Mouse (Mus musculus) heart, embryonic 11.5 days (tissue): ENCODE results near the gene Prrx2. TPM values are rescaled to one million over a fixed set of nuclear protein-coding genes. Genes with fewer than 3 reads are reported as not detected.

Source experiments
- ATAC-seq: fragments of 200-750 bp; cut with Nextera tagmentation; replicated peaks from 2 replicates; pipeline ENCODE4 v1.8.0; 2017; ENCODE audit warnings: moderate library complexity; ENCODE audit not compliant: insufficient number of reproducible peaks, low FRiP score, low TSS enrichment
- H3K27ac ChIP-seq: fragments of 300-500 bp; sonication (generic); 2 replicates; pipeline ENCODE4 v1.5.1; 2014; ENCODE audit warnings: mild to moderate bottlenecking, low read depth, low read length
- H3K27me3 ChIP-seq: fragments of 300-500 bp; sonication (generic); 2 replicates; pipeline ENCODE4 v1.6.1; 2014; ENCODE audit warnings: mild to moderate bottlenecking, low read length, mixed read lengths; ENCODE audit not compliant: control insufficient read depth, insufficient read depth
- H3K36me3 ChIP-seq: fragments of 300-500 bp; sonication (generic); 2 replicates; pipeline ENCODE4 v1.6.1; 2014; ENCODE audit warnings: mild to moderate bottlenecking, low read length, moderate library complexity, mixed read lengths; ENCODE audit not compliant: control insufficient read depth, insufficient read depth
- H3K4me1 ChIP-seq: fragments of 300-500 bp; sonication (generic); 2 replicates; pipeline ENCODE4 v1.6.1; 2014; ENCODE audit warnings: low read length; ENCODE audit not compliant: control insufficient read depth, insufficient read depth
- H3K4me2 ChIP-seq: fragments of 300-500 bp; sonication (generic); 2 replicates; pipeline ENCODE4 v1.6.1; 2014; ENCODE audit warnings: mild to moderate bottlenecking, moderate library complexity
- H3K4me3 ChIP-seq: fragments of 300-500 bp; sonication (generic); 2 replicates; pipeline ENCODE4 v1.5.1; 2014; ENCODE audit warnings: low read depth, low read length
- H3K9ac ChIP-seq: fragments of 300-500 bp; sonication (generic); 2 replicates; pipeline ENCODE4 v1.6.1; 2014; ENCODE audit warnings: mild to moderate bottlenecking, low read depth, low read length, moderate library complexity
- H3K9me3 ChIP-seq: fragments of 300-500 bp; sonication (generic); replicated peaks from 2 replicates; pipeline ENCODE4 v1.6.1; 2016; ENCODE audit warnings: low read length; ENCODE audit not compliant: control insufficient read depth
- WGBS: fragments of 180-500 bp; shearing (Covaris S2); extraction: QIAGEN DNeasy Blood & Tissue Kit; methylation state at CpG from one replicate; pipeline ENCODE4 v1.1.7; 2014; ENCODE audit not compliant: insufficient replicate concordance; 5-methylcytosine and 5-hydroxymethylcytosine counted together
- polyA plus RNA-seq: library from polyadenylated mRNA; unstranded; fragments of >200 nt; fragmentation: Nextera tagmentation; extraction: Ambion mirVana; gene quantifications from 2 replicates; pipeline ENCODE4 v1.2.1, GENCODE M21; 2014

Prrx2 gene
- polyA plus RNA-seq, 1 experiment from 2014 or later = 55.8 TPM

DNA sequence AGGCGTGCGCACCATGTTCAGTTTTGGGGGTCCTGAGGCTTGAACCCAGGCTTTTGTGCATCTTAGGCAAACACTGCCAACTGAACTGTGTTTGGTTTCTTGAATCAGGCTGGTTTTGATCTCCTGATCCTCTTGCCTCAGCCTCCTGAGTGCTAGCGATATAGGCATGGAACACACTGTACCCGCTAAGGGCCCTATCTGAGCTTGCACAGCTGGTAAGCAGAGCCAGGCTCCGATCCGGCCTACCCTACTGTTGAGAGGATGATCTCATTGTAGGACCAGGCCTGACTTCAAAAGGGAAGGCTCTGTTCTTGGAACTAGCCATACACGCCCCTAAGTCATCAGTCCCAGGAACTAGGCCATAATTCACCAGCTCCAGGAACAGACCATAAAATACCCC, 24.2 kb upstream of the Prrx2 start:
- WGBS = 82% methylated on average over 7 of the region's 7 CpGs
- H3K4me1 ChIP-seq = peaks cover 11% of the 10 kb centered on the region; the same call in 1 of the 2 replicates
- H3K27ac ChIP-seq = no peak overlapping the region
- peaks cover 5% of the 10 kb centered on the region for H3K36me3 ChIP-seq
- no peak for ATAC-seq
- no peak overlapping the region for H3K4me3 ChIP-seq
- H3K9ac ChIP-seq = no peak overlapping the region
- H3K9me3 ChIP-seq = no peaks in the 10 kb centered on the region
- H3K27me3 ChIP-seq = no peaks in the 10 kb centered on the region
- no peak overlapping the region for H3K4me2 ChIP-seq

DNA sequence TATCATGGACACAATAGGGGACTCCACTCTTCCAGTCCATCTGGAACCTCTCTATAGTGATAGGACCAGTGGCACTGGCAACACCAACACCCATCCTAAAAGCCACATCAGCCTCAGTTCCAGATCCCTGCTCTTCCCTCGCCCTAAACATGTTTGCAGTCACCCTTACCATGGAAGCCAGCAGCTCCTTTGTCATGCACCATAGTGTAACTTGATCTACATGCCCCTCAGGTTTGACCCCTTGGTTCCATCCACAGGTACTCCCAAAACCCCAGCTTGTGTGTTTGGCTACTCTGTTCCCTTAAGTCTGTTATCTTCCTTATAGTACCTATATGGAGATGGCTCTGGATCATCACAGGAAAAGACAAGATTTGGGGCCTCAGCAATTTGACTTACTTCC, 18.4 kb upstream of the Prrx2 start:
- Histone ChIP-seq H3K27ac (no peak overlapping the region), H3K27me3 (no peaks in the 10 kb centered on the region), H3K4me3 (no peak overlapping the region), H3K9ac (no peak overlapping the region), H3K9me3 (0 out of 2 replicates have a peak, but pooled peaks cover 3% of the 10 kb centered on the region), H3K4me2 (no peak overlapping the region), H3K4me1 (peaks cover 7% of the 10 kb centered on the region), H3K36me3 (peaks cover 39% of the 10 kb centered on the region)
- no peak for ATAC-seq
- WGBS = 89% methylated on average over 1 of the region's 1 CpGs

DNA sequence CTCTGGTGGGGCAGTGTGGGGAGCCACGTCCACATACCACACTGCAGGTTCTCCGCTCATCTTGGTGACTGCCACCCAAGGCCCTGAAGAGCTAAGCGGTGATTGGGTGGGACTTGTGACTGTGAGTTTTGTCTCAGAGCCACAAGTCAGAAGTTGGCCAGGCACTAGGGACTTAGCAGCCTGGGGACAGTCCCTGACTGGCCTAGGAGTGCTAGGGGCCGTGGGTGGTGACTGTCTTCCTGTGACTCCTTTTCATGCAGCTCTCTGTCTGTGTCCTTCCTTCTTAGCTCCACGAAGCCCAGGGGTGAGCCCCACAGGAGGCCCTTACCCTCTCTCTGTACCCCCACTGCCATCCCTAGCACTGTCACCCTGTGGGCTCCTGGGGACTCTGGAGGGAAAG, 14.9 kb upstream of the Prrx2 start:
- H3K27ac ChIP-seq = no peak overlapping the region
- H3K4me1 ChIP-seq = peaks cover 10% of the 10 kb centered on the region
- peaks cover 63% of the 10 kb centered on the region for H3K36me3 ChIP-seq
- no peak overlapping the region for H3K9ac ChIP-seq
- no peak for ATAC-seq
- no peaks in the 10 kb centered on the region for H3K27me3 ChIP-seq
- 0 out of 2 replicates have a peak, but pooled peaks cover 3% of the 10 kb centered on the region for H3K9me3 ChIP-seq
- no peak overlapping the region for H3K4me3 ChIP-seq
- no peak overlapping the region for H3K4me2 ChIP-seq
- WGBS = 84% methylated on average over 5 of the region's 5 CpGs

DNA sequence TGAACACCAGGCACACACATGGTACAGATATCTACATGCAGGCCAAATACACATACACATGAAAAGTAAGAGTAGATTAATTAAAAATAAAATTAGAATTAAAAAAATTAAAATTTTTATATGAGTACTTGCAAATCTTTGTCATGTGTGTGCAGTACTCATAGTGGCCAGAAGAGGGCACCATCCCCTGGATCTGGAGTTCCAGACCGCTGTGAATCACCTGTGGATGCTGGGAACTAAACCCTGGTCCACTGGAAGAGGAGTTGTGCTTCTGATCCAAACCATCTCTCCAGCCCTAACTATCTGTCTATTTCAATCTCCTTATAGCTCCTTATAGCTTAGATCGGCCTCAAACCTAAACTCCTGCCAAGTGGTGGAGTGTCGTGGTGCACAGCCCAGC, 13.7 kb upstream of the Prrx2 start:
- Histone ChIP-seq H3K27me3 (no peaks in the 10 kb centered on the region), H3K4me2 (no peak overlapping the region), H3K36me3 (peaks cover 65% of the 10 kb centered on the region), H3K9ac (no peak overlapping the region), H3K9me3 (0 out of 2 replicates have a peak, but pooled peaks cover 3% of the 10 kb centered on the region), H3K27ac (no peak overlapping the region), H3K4me1 (peaks cover 10% of the 10 kb centered on the region), H3K4me3 (no peak overlapping the region)
- ATAC-seq = no peak
- WGBS = 93% methylated on average over 3 of the region's 3 CpGs

DNA sequence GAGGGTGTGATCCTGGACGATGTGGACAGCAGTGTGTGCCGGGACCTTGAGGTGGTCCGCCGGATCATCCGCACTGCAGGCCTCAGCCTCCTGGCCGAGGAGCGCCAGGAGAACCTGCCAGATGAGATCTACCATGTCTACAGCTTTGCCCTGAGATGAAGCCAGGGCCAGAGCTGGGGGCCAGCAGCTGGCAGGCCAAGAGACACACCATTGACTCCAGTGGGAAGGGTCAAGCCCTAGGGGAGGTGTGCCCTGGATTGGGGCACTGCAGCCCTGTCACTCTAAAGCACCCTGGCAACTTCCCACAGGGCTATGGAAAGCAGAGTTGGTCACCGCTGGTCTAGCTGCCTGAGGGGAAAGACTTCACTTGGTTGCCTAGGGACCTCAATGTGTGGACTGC, 12.3 kb upstream of the Prrx2 start:
- Histone ChIP-seq H3K36me3 (peaks cover 59% of the 10 kb centered on the region), H3K4me2 (no peak overlapping the region), H3K4me1 (peaks cover 19% of the 10 kb centered on the region), H3K27ac (no peak overlapping the region), H3K27me3 (no peaks in the 10 kb centered on the region), H3K9me3 (0 out of 2 replicates have a peak, but pooled peaks cover 3% of the 10 kb centered on the region), H3K9ac (no peak overlapping the region), H3K4me3 (no peak overlapping the region)
- 90% methylated on average over 8 of the region's 8 CpGs for WGBS
- no peak for ATAC-seq

DNA sequence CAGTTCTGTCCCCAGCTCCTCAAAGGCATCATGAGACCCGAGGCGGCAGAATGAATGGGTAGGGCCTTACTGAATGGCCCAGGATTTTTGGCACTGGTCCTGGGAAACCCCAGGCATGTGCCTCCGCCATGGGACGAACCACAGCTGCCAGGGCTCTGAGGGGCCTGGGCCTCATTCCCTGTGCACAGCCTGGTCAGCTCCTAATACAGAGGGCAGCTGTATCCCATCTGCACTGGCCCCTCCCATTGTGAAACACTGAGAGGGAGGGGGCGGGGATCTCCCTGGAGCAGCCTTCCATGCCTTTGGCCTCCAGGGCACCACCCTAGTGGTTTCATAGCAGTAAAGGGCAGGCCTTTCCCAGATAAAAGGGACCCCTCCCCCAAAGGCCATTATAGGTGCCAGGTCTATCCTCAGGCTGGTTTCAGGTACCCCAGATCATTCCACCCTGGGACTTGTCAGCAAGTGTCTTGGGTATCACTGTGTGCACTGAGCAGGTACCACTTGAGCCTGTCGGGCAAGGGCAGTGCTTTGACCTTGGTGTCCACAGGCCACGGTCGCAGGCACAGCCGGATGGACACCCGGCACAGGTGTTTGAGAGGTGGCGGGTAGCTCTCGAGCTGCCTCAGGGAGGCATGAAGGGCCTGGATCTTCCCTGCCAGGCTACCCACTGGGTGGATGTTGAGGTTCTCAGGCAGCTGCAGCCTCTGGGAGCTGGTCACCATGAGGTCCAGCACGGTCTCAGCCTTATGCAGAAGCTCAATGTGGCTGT, 11.2 kb upstream of the Prrx2 start:
- H3K4me3 ChIP-seq = no peak overlapping the region
- no peak overlapping the region for H3K4me2 ChIP-seq
- WGBS = 74% methylated on average over 13 of the region's 13 CpGs
- H3K4me1 ChIP-seq = peaks cover 22% of the 10 kb centered on the region
- 0 out of 2 replicates have a peak, but pooled peaks cover 3% of the 10 kb centered on the region for H3K9me3 ChIP-seq
- no peak overlapping the region for H3K27ac ChIP-seq
- no peak for ATAC-seq
- peaks cover 57% of the 10 kb centered on the region for H3K36me3 ChIP-seq
- no peaks in the 10 kb centered on the region for H3K27me3 ChIP-seq
- 0 out of 2 replicates have a peak overlapping the region, but pooled peaks have one; percentile 8 for H3K9ac ChIP-seq

DNA sequence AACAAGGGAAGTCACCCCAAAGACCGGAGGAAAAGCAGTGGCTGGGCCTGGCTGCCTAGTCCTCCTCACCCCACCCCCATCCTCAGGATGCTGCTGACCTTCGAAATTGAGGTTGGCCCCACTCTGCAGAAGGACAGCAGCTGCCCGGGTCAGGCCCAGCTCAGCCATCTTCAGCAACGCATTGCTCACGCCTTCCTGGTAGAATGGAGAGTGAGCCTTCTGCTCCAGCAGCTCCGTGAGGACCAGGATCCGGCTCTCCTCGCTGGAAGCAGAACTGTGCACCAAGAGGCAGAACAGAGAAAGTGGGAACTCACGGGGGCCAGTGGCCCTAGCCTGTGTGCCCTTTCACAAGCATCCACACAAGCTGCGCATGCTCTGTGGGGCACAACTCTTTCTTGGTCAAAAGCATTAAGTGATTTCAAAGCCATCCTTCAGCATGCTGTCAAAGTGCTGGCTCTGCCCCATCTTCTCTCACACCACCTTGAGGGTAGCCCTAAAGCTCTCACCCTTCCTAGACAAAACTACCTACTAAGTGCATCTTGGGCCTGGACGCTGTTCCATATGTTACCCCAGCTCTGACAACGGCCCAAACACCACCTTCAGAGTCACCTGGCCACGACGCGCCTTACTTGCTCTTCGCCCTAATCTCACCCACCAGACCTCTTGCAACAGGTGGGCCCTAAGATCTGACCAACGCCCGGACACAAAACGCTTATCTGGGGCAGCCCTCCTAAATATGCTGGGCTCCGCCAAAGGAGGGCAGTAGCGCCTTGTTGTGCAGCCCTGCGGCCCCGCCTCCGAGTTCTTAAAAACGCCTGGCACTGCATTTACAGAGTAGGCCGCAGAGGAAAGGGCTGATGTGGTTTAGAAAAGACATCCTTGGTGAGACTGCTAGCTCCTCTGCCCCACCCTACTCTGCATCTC, 7.7 kb upstream of the Prrx2 start:
- Histone ChIP-seq H3K27me3 (no peaks in the 10 kb centered on the region), H3K9me3 (no peaks in the 10 kb centered on the region), H3K36me3 (peaks cover 34% of the 10 kb centered on the region), H3K4me2 (peak overlapping the region; percentile 96), H3K4me1 (peaks cover 15% of the 10 kb centered on the region), H3K4me3 (peak overlapping the region; percentile 90), H3K9ac (peak overlapping the region; percentile 95), H3K27ac (peak overlapping the region; percentile 85)
- 34% methylated on average over 26 of the region's 26 CpGs for WGBS
- ATAC-seq = peak; percentile 59

DNA sequence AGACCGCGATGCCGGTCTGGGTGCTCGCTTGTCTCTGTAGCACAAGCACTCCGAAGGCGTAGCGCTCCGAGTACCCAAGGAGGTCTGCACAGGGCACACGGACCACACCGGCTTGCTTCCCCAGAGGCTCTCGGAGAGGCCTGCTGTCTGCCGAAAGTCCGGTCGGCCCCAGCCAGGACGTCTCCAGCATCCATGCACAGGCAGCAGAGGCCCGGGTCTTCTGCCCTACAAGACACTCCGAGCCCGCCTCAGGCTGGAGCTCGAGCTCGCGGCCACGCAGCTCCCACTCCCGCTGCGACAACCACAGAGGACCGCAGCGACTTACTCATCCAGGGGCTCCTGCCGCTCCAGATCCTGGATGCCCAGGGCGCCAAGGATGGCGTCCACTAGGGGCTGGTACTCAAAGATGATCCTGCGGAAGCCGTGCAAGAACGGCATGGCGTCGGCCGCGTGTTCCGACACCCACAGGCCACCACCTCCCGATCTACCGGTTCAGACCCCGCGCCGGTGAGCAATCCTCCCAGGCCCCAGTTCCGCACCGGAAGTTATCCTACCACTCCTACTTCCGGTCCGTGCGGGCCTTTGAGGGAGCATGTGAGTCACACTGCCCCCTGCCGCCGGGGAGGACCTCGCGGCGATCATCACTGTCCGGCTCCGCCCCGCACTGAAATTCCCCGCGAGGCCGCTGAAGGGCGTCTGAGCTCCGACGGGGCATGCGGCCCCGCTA, 6.9 kb upstream of the Prrx2 start:
- H3K9me3 ChIP-seq = no peaks in the 10 kb centered on the region
- H3K27me3 ChIP-seq = no peaks in the 10 kb centered on the region
- WGBS = under 1% methylated on average over 63 of the region's 63 CpGs
- peaks cover 15% of the 10 kb centered on the region for H3K4me1 ChIP-seq
- peak; percentile 79 for ATAC-seq
- H3K36me3 ChIP-seq = peaks cover 28% of the 10 kb centered on the region
- peak overlapping the region; percentile 96 for H3K4me2 ChIP-seq
- peak overlapping the region; percentile 95 for H3K9ac ChIP-seq
- H3K27ac ChIP-seq = peak overlapping the region; percentile 85
- H3K4me3 ChIP-seq = peak overlapping the region; percentile 90
